Mouse (Mus musculus) right cerebral cortex, postnatal 14 days (tissue): Measurements from ENCODE around the gene Cisd1.
A peak's percentile ranks its signal among the peaks of the same experiment; 100 is the strongest.

Experiments used
- DNase-seq: peaks from one replicate; pipeline ENCODE4 v3.0.0; 2022

Gene Cisd1

DNA sequence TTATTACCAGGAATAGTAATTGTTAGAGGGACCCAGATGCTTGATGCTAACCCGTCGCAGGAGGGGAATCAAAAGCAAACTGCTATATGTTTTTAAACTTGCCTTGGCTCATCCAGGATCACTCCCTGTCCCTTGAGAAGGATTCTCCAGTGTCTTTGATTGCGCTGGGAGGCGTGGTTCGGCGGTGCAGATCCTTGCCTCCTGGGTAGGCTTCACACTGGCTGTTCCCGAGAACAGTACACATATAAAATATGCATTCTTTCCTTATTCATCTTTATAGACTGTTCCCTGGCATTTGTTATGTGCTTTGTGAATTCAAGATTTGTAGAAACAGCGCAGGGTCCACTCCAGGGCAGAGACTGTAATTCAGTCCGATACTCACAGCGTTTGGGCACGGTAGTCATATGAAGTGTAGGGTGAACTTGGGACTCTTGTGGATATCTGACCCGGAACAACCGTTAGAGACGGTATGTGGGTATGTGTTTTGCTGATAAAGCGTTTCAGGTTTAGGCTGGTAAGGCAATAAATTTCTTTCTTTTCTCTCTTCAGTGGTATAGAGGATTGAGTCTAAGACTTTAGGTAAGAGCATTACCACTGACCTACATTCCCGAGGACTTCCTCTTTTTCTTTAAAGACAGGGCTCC is 4.0 kb upstream of the Cisd1 start:
- DNase-seq = no peak

DNA sequence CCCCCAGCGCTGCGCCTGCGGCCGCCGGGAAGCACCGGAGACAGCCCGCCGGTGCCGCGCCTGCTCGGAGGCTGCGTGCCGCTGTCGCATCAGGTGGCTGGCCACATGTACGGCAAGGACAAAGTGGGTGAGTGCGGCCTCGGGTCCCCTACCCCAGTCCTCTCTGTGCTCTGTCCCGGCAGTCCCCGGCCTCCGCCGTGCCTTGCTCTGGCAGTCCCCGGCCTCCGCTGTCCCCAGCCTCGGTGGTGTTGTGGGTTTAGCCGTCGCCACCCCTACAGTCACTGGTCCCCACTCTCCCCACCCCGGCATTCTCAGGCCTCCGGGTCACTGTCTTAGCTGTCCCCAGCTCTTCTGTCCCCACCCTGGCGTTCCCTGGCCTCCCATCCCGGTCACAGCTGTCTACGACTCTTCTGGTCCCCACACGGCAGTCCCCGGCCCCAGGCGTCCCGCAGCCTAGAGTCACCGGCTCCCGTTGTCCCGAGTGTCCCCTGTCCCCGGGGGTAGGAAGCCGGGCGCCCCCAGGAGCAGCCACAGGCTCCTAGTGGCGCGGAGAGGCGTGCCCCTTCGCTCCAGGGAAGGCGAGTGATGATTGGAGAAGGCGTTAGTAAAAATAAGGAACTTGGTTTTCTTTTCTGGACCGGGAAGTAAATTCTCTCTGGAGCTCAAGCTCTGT is 3.3 kb upstream of the Cisd1 start:
- peak; percentile 42 for DNase-seq

GRCm38 (mm10) chr10:71347509-71347949 is 2.8 kb upstream of the Cisd1 start, which contains the start of gene Ipmk:
Gene Ipmk (plus strand): TSS chr10:71347763.
- peak; percentile 100 for DNase-seq

DNA sequence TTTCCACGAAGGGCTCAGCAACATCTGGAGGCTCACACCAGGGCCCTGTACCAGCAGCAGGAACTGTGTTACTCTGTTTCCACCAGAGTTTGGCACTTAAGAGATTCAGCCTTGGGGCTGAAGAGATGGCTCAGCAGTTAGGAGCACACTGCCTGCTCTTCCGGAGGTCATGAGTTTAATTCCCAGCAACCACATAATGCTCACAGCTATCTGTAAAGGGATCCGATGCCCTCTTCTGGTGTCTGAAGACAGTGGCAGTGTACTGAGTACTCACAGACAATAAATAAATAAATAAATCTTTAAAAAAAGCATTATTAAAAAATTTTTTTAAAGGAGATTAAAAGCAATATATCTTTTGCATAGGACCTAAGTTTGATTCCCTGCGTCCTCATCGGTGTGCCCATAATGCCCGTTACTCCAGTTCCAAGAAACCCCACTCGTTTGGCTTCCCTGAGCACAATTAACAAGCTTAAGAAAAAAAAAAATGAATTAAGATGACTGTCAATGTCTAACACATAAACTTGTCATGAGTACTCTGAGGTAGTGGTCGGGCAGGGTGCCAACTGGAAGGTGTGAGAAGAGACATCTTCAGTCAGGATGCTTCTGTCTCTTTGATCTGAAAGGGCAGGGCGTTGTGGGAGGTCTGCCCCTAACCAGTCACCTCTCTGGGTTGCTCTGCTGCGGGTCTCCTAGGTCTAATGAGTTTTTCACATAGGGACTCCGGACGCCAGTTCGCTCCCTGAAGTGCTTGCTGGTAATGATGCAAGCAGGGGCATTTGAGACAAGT is 2.2 kb upstream of the Cisd1 start:
- DNase-seq = peak; percentile 71

- DNase-seq = no peak
Measured at GRCm38 (mm10) chr10:71346106-71346505, 1.4 kb upstream of the Cisd1 start.

- no peak for DNase-seq
Measured at GRCm38 (mm10) chr10:71343567-71344265, 1.0 kb downstream of the Cisd1 start.

DNA sequence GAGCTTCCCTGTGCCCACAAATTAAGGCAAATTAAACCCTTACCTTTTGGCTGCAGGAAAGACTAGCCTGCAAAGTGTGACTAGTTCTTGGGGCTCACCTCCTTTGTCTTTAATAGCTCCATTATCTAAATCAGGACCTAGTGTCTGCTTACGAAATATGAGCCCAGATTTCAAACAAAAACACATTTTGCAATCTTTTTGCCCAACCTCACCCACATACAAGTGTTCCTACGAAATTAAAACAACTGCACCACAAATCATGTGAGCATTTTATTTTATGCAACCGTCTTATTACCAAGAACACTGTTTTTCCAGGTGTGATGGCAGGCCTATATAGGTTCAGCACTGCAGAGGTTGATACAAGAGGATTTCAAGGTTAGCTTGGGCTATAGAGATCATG is 1.6 kb downstream of the Cisd1 start:
- no peak for DNase-seq

GRCm38 (mm10) chr10:71342030-71342805 is 2.5 kb downstream of the Cisd1 start:
- DNase-seq = no peak

- no peak for DNase-seq
Measured at GRCm38 (mm10) chr10:71341290-71341689, 3.5 kb downstream of the Cisd1 start.

- no peak for DNase-seq
Measured at GRCm38 (mm10) chr10:71340195-71340594, 4.6 kb downstream of the Cisd1 start.

DNA sequence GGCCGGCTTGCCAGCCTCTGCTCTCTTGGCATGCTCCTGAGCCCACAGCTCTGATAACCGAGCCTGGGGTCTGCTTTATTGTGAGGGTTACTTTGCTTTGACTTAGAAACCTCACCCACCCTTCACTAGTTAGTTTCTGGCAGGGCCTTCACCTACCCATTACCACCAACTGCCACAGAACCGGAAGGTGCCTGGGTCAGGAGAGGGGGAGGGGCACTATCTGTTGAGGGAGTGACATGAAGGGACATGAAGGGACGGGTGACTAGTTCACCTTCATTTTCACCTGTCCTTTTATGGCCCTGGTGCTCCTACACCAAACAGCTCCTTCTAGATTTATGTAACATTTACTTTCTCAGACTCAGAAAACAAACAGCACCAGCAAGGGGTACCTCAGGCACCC is 5.3 kb downstream of the Cisd1 start:
- DNase-seq = no peak

DNA sequence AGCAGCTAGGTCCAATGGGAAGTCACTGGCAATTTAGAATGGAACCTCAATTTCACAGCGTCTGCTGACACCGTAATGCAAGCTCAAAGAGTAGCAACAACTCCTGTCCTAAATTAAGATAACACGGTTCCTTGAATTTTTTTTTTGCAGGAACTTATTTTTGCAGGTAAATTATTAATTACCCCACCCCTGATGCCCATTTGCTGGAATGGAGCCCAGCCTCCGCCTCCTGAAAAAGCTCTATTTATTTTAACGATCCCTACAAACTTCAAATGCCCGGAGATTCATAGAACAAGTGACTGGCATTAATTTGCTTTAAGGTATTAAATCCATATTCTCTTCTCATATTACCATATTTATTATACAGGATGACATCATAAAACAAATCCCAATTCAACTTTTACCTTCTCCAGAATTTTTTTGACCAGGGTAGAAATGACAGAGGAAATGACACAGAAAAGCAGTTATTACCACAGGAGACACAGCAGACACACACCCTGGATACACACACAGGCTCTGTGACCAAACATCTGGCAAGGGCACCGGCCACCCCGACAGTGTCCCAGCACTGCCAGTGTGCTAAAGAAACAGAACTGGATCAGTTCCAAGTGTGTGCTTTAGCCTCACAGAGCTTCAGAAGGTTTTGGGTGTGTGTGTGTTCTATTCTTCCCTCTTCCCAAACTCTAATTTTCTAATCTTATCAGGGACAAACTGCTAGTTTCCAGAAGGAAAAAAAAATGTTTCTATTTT is 6.4 kb downstream of the Cisd1 start:
- DNase-seq = no peak

- no peak for DNase-seq
Measured at GRCm38 (mm10) chr10:71337733-71338132, 7.0 kb downstream of the Cisd1 start.

DNA sequence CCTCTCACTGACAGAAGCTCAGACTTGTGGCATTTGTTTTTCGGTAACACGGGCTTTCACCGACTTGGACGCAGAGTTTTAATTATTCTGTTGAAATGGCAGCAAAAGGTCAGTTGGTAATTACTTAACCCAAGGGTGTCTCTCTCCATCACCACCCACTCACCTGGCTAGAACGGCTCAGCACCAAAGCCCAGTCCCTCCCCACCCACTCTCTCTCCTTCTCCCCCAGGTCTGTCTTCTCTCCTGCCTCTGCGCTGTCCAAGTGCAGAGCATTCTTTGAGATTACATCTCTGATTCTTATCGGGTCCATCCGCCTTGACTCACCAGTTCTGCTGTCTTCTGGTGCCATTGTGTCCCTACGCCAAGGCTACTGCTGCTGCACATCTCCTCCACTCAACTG is 11.9 kb downstream of the Cisd1 start:
- DNase-seq = no peak

DNA sequence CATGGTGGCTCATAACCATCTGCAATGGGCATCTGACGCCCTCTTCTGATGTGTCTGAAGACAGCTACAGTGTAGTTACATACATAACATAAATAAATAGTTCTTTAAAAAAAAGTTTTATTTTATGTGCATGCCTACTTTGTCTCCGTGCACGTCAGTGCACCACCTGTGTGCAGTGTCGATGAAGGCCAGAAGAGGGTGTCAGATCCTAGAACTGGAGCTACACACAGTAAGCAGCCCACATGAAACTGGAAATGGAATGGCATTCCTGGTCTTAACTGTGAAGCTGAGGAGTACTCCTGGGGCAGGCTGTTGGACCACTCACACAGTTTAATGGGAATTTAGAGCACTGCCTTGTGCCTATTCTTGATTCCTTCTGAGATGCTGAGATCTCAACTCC is 12.4 kb downstream of the Cisd1 start:
- no peak for DNase-seq

DNA sequence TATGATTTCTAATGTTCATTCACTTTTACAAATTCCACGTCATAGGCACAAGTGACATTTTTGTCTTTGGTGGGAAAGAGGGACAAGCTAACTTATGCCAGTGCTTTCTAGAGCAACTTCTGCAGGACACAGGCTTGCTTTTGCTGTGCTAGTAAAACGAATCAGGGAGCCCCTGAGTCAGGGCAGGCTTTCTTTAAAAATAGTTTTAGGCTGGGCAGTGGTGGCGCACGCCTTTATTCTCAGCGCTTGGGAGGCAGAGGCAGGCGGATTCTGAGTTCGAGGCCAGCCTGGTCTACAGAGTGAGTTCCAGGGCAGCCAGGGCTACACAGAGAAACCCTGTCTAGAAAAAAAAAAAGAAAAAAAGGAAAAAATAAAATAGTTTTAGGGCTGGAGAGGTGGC is 12.8 kb downstream of the Cisd1 start:
- no peak for DNase-seq

GRCm38 (mm10) chr10:71330070-71330469 is 14.7 kb downstream of the Cisd1 start:
- DNase-seq = no peak

GRCm38 (mm10) chr10:71329295-71329694 is 15.5 kb downstream of the Cisd1 start:
- DNase-seq = no peak

GRCm38 (mm10) chr10:71328870-71329269 is 15.9 kb downstream of the Cisd1 start:
- no peak for DNase-seq

DNA sequence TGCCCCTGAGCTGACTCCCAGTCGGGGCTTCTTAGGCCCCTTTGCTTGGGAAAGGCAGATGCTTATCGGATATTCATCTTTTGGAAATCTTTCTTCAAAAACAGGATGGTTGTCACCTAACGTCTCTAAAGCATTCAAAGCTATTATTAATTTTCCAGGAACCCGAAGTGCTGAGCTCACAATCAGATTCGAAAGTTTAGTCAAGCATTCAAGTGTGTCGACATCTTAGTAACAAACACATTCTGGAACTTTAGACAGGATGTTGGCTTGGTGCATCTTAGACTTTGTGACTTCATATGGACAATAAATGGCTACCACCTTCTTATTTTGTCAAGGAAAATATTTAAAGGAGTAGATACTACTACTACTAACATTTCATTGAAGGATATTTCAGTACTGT is 16.4 kb downstream of the Cisd1 start:
- no peak for DNase-seq

GRCm38 (mm10) chr10:71327386-71327785 is 17.4 kb downstream of the Cisd1 start:
- DNase-seq = no peak

- DNase-seq = peak; percentile 68
Measured at GRCm38 (mm10) chr10:71326789-71327188, 18.0 kb downstream of the Cisd1 start.
